Mouse (Mus musculus) midbrain, embryonic 14.5 days (tissue): ENCODE data around the gene Stk35. TPM values are rescaled to one million over a fixed set of nuclear protein-coding genes. Genes with fewer than 3 reads are reported as not detected.

ENCODE experiments used
- ATAC-seq: fragments of 200-750 bp; cut with Nextera tagmentation; 2 replicates; pipeline ENCODE4 v1.8.0; 2017; ENCODE audit warnings: moderate number of reproducible peaks, moderate library complexity; ENCODE audit not compliant: low FRiP score, low TSS enrichment
- DNase-seq: peaks from one replicate; pipeline ENCODE4 v3.0.0-alpha.2; 2015
- H3K27ac ChIP-seq: fragments of 300-500 bp; sonication (generic); replicated peaks from 2 replicates; pipeline ENCODE4 v1.5.1; 2014; ENCODE audit warnings: mild to moderate bottlenecking, low read depth, low read length, moderate library complexity
- H3K27me3 ChIP-seq: fragments of 300-500 bp; sonication (generic); 2 replicates; pipeline ENCODE4 v1.6.1; 2014; ENCODE audit warnings: low read length, control low read depth, mixed read lengths; ENCODE audit not compliant: control insufficient read depth, insufficient read depth
- H3K36me3 ChIP-seq: fragments of 300-500 bp; sonication (generic); 2 replicates; pipeline ENCODE4 v1.6.1; 2014; ENCODE audit warnings: low read length, control low read depth; ENCODE audit not compliant: control insufficient read depth, insufficient read depth
- H3K4me1 ChIP-seq: fragments of 300-500 bp; sonication (generic); 2 replicates; pipeline ENCODE4 v1.6.1; 2014; ENCODE audit warnings: mild to moderate bottlenecking, antibody characterized with exemption, low read length, control low read depth; ENCODE audit not compliant: control insufficient read depth, insufficient read depth
- H3K4me2 ChIP-seq: fragments of 300-500 bp; sonication (generic); 2 replicates; pipeline ENCODE4 v1.6.1; 2014; ENCODE audit warnings: mild to moderate bottlenecking, low read length, moderate library complexity
- H3K4me3 ChIP-seq: fragments of 300-500 bp; sonication (generic); replicated peaks from 2 replicates; pipeline ENCODE4 v1.5.1; 2014; ENCODE audit warnings: low read depth, low read length
- H3K9ac ChIP-seq: fragments of 300-500 bp; sonication (generic); replicated peaks from 2 replicates; pipeline ENCODE4 v1.6.1; 2014; ENCODE audit warnings: mild to moderate bottlenecking, low read length, moderate library complexity
- H3K9me3 ChIP-seq: fragments of 300-500 bp; sonication (generic); 2 replicates; pipeline ENCODE4 v1.6.1; 2016; ENCODE audit warnings: low read length, control low read depth, mixed read lengths; ENCODE audit not compliant: control insufficient read depth
- WGBS: fragments of 180-500 bp; shearing (Covaris S2); extraction: QIAGEN DNeasy Blood & Tissue Kit; methylation state at CpG from one replicate; pipeline ENCODE4 v1.1.7; 2014; 5-methylcytosine and 5-hydroxymethylcytosine counted together
- polyA plus RNA-seq: library from polyadenylated mRNA; unstranded; fragments of >200 nt; fragmentation: Nextera tagmentation; extraction: Ambion mirVana; gene quantifications from 2 replicates; pipeline ENCODE4 v1.2.1, GENCODE M21; 2014

The Stk35 gene
- 7.0 and 10.8 TPM in 2 replicates for polyA plus RNA-seq

DNA sequence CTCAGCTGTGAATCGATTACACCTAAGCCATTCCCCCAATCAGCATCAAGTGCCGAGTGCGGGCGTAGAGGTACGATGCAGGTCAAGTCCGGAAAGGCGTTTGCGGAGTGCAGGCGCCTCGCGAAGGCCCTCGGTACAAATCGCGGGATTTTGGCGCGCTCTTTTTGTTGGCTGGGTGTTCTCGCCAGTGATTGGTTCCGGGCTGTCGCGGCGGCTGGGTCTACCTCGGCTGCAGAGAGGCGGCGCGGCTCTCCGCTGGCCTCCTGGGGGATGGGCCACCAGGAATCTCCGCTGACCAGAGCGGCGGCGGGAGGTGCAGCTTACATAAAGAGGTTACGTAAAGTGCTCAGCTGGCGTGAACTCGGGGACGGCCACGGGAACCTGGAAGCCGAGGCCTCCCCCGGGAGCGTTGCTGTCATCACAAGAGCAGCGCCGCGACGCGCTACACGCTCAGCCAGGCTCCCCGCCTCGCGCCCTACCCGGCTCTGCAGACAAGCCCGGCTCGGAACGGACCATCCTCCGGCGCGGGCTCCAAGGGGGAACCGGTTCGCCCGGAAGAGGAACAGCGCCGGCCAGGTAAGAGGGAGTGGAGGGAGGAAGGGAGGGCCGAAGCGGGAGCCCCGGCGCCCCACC is at the start of gene Stk35:
TSS of gene Stk35 (plus strand) at position 247 of the 633 bp plus-strand sequence.
- ATAC-seq (peak; percentile 84), DNase-seq (peak; percentile 93)
- under 1% methylated on average over 63 of the region's 63 CpGs for WGBS

DNA sequence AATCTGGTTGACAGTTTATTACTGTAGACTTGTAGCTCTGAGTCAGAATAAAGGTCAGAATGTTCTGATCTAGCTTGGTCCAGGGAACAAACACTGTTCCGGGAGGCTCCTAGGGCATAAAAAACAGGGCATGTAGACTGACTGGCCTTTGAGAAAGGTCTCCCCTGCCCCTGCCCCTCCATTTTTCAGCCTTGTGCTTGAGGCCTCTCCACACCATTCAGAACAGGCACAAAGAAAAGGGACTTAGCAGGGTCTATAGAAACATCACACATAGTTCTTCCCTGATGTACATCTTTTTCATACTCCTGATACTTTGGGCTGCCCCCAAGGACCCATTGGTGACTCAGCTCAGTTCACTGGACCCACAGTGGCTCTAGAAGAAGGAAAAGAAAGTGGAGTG is 18.3 kb upstream of the Stk35 start:
- Histone ChIP-seq H3K4me3 (no peak overlapping the region), H3K36me3 (no peaks in the 10 kb centered on the region), H3K4me2 (no peak overlapping the region), H3K9ac (no peak overlapping the region), H3K9me3 (no peaks in the 10 kb centered on the region), H3K4me1 (no peaks in the 10 kb centered on the region), H3K27ac (no peak overlapping the region), H3K27me3 (no peaks in the 10 kb centered on the region)
- DNase-seq (no peak), ATAC-seq (no peak)
- WGBS: 82% methylated on average over 1 of the region's 1 CpGs

More for the DNA sequence above, at the start of gene Stk35:
- H3K27ac ChIP-seq: peak within 1 kb of the TSS; percentile 94
- H3K4me2 ChIP-seq: peak within 1 kb of the TSS; percentile 85
- H3K9me3 ChIP-seq: no peaks in the 10 kb centered on the region
- no peaks in the 10 kb centered on the region for H3K27me3 ChIP-seq
- H3K4me3 ChIP-seq: peak within 1 kb of the TSS; percentile 80
- 0 out of 2 replicates have a peak, but pooled peaks cover 8% of the 10 kb centered on the region for H3K36me3 ChIP-seq
- peak within 1 kb of the TSS; percentile 88 for H3K9ac ChIP-seq
- peaks cover 22% of the 10 kb centered on the region for H3K4me1 ChIP-seq

DNA sequence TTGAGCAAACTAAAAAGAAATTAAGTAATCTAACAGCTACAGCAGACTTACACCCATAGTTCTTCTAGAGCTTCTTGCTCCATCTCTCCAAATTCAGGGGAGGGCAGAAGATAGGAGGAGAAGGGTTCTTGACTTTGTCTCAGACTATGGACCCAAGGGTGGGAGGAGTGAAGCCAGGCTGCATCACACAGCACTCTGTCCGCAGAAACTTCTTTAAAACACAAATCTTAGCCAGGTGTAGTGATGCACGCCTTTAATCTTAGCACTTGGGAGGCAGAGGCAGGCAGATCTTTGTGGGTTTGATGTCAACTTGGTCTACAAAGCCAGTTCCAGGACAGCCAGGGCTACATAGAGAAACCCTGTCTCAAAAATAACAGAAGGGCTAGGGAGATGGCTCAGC is 3.8 kb upstream of the Stk35 start:
- ATAC-seq: no peak
- 92% methylated on average over 2 of the region's 2 CpGs for WGBS

DNA sequence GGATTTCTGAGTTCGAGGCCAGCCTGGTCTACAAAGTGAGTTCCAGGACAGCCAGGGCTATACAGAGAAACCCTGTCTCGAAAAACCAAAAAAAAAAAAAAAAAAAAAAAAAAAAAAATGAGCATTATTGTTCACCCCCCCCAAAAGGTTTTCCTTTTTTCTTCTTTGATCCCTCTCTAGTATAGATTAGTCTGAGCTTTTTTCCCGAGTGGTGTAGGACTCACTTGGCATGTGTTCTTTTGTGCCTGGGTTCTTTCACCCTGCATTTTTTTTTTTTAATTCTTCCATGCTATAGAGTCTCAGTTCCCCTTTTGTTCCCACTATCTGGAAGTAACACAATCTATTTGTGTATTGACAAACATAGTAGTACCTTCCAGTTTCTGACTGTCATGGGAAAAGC is 2.6 kb upstream of the Stk35 start:
- Histone ChIP-seq H3K36me3 (no peaks in the 10 kb centered on the region), H3K4me2 (no peak overlapping the region), H3K4me3 (no peak overlapping the region), H3K27me3 (no peaks in the 10 kb centered on the region), H3K4me1 (peaks cover 16% of the 10 kb centered on the region), H3K9ac (no peak overlapping the region), H3K27ac (no peak overlapping the region), H3K9me3 (peaks cover 7% of the 10 kb centered on the region; the same call in 1 of the 2 replicates)
- no peak for DNase-seq
- ATAC-seq: no peak
- 73% methylated on average over 2 of the region's 3 CpGs for WGBS

More for the DNA sequence above, 3.8 kb upstream of the Stk35 start:
- Histone ChIP-seq H3K27me3 (no peaks in the 10 kb centered on the region), H3K9ac (no peak overlapping the region), H3K36me3 (no peaks in the 10 kb centered on the region), H3K27ac (no peak overlapping the region), H3K4me1 (peaks cover 6% of the 10 kb centered on the region; the same call in 1 of the 2 replicates), H3K4me2 (no peak overlapping the region), H3K4me3 (no peak overlapping the region), H3K9me3 (peaks cover 7% of the 10 kb centered on the region; the same call in 1 of the 2 replicates)
- DNase-seq: no peak

DNA sequence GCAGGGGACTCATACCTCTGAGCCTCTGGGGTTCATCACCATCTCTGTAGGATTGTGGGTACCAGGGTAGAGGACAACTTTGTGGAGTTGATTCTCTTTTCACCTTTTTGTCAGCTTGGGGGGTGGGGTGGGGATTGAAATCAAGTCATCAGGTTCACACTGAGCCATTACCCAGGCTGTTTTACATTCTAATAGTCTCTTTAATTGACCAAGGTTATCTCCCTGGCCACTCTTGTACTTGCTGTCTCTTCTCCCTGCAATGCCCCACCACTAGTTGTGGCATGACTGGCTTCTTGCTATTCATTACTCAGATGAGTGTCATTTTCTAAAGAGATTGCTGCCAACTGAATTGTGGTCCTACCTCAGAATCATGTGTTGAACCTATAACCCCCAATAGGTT is 1.9 kb upstream of the Stk35 start:
- no peaks in the 10 kb centered on the region for H3K36me3 ChIP-seq
- H3K4me1 ChIP-seq: peaks cover 22% of the 10 kb centered on the region
- H3K27me3 ChIP-seq: no peaks in the 10 kb centered on the region
- H3K4me2 ChIP-seq: no peak overlapping the region
- H3K9me3 ChIP-seq: peaks cover 7% of the 10 kb centered on the region; the same call in 1 of the 2 replicates
- ATAC-seq (no peak), DNase-seq (no peak)
- no peak overlapping the region for H3K27ac ChIP-seq
- no peak overlapping the region for H3K9ac ChIP-seq
- H3K4me3 ChIP-seq: no peak overlapping the region

DNA sequence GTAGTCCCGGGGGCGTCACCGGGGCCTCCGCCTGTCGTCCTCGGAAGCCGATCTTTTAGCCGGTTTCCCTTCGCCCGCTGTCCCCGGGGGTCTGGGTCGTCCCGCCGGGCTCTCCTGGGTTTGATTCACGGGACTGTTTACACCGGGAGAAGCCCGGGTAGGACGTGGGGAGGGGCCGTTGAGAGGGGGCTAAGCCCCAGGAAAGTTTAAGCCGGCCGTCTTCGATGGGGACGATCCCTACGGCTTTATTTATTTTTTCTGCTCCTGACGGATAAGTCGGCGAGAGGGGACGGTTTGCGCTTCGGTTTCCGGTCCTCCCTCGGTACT is 550 bp downstream of the Stk35 start:
- Histone ChIP-seq H3K4me3 (peak overlapping the region; percentile 80), H3K9me3 (no peaks in the 10 kb centered on the region), H3K27ac (peak overlapping the region; percentile 94), H3K36me3 (0 out of 2 replicates have a peak, but pooled peaks cover 12% of the 10 kb centered on the region), H3K4me1 (peaks cover 22% of the 10 kb centered on the region), H3K9ac (peak overlapping the region; percentile 88), H3K27me3 (no peaks in the 10 kb centered on the region), H3K4me2 (peak overlapping the region; percentile 85)
- ATAC-seq (peak; percentile 49; the same call in 1 of the 2 replicates), DNase-seq (no peak)
- WGBS: under 1% methylated on average over 32 of the region's 32 CpGs

DNA sequence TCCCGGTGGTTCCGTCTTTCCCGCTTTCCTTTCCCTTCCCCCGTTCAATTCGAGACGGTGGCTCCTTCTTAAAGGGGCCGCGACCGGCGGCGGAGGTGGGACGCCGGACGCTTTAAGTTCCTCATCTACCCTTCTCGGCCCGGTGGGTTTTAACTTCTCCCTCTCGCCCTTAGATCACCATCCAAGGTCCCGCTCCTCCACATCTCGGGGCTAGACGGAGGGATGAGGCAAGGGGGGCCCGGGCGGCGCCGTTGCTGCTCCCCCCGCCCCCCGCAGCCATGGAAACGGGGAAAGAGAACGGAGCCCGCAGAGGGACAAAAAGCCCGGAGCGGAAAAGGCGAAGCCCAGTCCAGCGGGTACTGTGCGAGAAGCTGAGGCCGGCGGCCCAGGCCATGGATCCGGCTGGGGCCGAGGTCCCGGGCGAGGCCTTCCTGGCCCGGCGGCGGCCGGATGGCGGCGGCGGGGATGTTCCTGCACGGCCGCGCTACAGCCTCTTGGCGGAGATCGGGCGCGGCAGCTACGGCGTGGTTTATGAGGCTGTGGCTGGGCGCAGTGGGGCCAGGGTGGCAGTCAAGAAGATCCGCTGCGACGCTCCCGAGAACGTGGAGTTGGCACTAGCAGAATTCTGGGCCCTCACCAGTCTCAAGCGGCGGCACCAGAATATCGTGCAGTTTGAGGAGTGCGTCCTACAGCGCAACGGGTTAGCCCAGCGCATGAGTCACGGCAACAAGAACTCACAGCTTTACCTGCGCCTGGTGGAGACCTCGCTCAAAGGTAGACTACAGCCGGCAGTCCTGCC is 1.1 kb downstream of the Stk35 start:
- Histone ChIP-seq H3K4me3 (peak overlapping the region; percentile 80), H3K9me3 (no peaks in the 10 kb centered on the region), H3K36me3 (0 out of 2 replicates have a peak, but pooled peaks cover 14% of the 10 kb centered on the region), H3K9ac (peak overlapping the region; percentile 88), H3K27me3 (no peaks in the 10 kb centered on the region), H3K4me1 (peaks cover 22% of the 10 kb centered on the region), H3K4me2 (peak overlapping the region; percentile 85), H3K27ac (peak overlapping the region; percentile 94)
- ATAC-seq (peak; percentile 83), DNase-seq (peak; percentile 93)
- under 1% methylated on average over 70 of the region's 73 CpGs for WGBS

DNA sequence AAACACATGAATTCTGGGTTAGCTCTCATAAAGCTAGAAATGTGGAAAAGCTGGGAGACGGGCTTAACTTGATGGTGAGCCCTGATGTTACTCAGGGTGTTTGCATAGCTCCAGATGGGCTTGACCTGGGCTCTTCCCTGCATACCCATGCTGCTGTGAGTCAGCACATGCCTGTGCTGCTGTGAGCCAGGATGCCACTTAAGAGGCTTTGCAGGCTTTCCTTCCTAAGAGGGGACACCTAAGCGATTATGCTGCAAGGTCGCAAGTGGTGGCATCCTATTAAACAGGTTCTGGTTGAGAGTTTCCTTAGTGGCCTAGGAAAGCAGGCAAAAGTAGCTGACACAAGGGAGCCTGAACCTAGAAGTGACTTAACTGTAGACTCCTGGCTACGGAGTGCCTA is 5.2 kb downstream of the Stk35 start:
- no peak for ATAC-seq
- Histone ChIP-seq H3K36me3 (peaks cover 24% of the 10 kb centered on the region), H3K9me3 (no peaks in the 10 kb centered on the region), H3K9ac (no peak overlapping the region), H3K4me3 (no peak overlapping the region), H3K4me1 (peaks cover 16% of the 10 kb centered on the region), H3K4me2 (no peak overlapping the region), H3K27me3 (no peaks in the 10 kb centered on the region), H3K27ac (no peak overlapping the region)
- DNase-seq: no peak
- 89% methylated on average over 4 of the region's 4 CpGs for WGBS
